Mouse (Mus musculus) forebrain, postnatal 0 days (tissue): ENCODE measurements around the gene Tmem200c. TPM values are rescaled to one million over a fixed set of nuclear protein-coding genes. Genes with fewer than 3 reads are reported as not detected.

Source experiments
- ATAC-seq: fragments of 200-750 bp; cut with Nextera tagmentation; 2 replicates; pipeline ENCODE4 v1.8.0; 2017; ENCODE audit warnings: mild to moderate bottlenecking, moderate library complexity
- DNase-seq: peaks from one replicate; pipeline ENCODE4 v3.0.0-alpha.2; 2015
- H3K27ac ChIP-seq: fragments of 300-500 bp; sonication (generic); 2 replicates; pipeline ENCODE4 v1.5.1; 2014; ENCODE audit warnings: low read depth, mild to moderate bottlenecking, antibody characterized with exemption, low read length, moderate library complexity, mixed read lengths
- H3K27me3 ChIP-seq: fragments of 300-500 bp; sonication (generic); 2 replicates; pipeline ENCODE4 v1.6.1; 2014; ENCODE audit warnings: mild to moderate bottlenecking, low read length, mixed read lengths; ENCODE audit not compliant: insufficient read depth
- H3K36me3 ChIP-seq: fragments of 300-500 bp; sonication (generic); 2 replicates; pipeline ENCODE4 v1.6.1; 2014; ENCODE audit warnings: mild to moderate bottlenecking, moderate library complexity; ENCODE audit not compliant: insufficient read depth
- H3K4me1 ChIP-seq: fragments of 300-500 bp; sonication (generic); 2 replicates; pipeline ENCODE4 v1.6.1; 2014; ENCODE audit warnings: antibody characterized with exemption; ENCODE audit not compliant: insufficient read depth
- H3K4me2 ChIP-seq: fragments of 300-500 bp; sonication (generic); 2 replicates; pipeline ENCODE4 v1.6.1; 2014; ENCODE audit warnings: low read depth, mild to moderate bottlenecking, moderate library complexity
- H3K4me3 ChIP-seq: fragments of 300-500 bp; sonication (generic); 2 replicates; pipeline ENCODE4 v1.5.1; 2014; ENCODE audit warnings: low read depth, low read length, mixed read lengths
- H3K9ac ChIP-seq: fragments of 300-500 bp; sonication (generic); 2 replicates; pipeline ENCODE4 v1.6.1; 2014; ENCODE audit warnings: mild to moderate bottlenecking
- H3K9me3 ChIP-seq: fragments of 300-500 bp; sonication (generic); 2 replicates; pipeline ENCODE4 v1.6.1; 2016; ENCODE audit warnings: low read length
- CTCF ChIP-seq: sonication (generic); IDR thresholded peaks from 2 replicates; pipeline ENCODE4 v1.5.1; 2016; ENCODE audit warnings: antibody characterized with exemption, control low read depth, low read depth
- WGBS: fragments of 180-500 bp; shearing (Covaris S2); extraction: QIAGEN DNeasy Blood & Tissue Kit; methylation state at CpG from one replicate; pipeline ENCODE4 v1.1.7; 2014; 5-methylcytosine and 5-hydroxymethylcytosine counted together
- polyA plus RNA-seq: library from polyadenylated mRNA; unstranded; fragments of >200 nt; fragmentation: Nextera tagmentation; extraction: Ambion mirVana; gene quantifications from 2 replicates; pipeline ENCODE4 v1.2.1, GENCODE M21; 2015
- total RNA-seq: library from RNA; depleted of rRNA; stranded (reverse); fragments of >200 nt; gene quantifications from 2 replicates; pipeline ENCODE4 v1.2.3, GENCODE M21; 2014; rRNA removed

Gene Tmem200c
- total and polyA plus RNA-seq, 2 experiments from 2014 or later = 2.0 to 12.9 TPM

- 58% methylated on average over 8 of the region's 8 CpGs for WGBS
- TF ChIP-seq CTCF = no peak
- no peak for ATAC-seq
- H3K4me1 ChIP-seq = no peaks in the 10 kb centered on the region
- no peaks in the 10 kb centered on the region for H3K36me3 ChIP-seq
- no peak for DNase-seq
- no peak overlapping the region for H3K9ac ChIP-seq
- H3K27me3 ChIP-seq = no peaks in the 10 kb centered on the region
- H3K9me3 ChIP-seq = no peaks in the 10 kb centered on the region
- H3K27ac ChIP-seq = no peak overlapping the region
- no peak overlapping the region for H3K4me3 ChIP-seq
- no peak overlapping the region for H3K4me2 ChIP-seq
Observed at GRCm38 (mm10) chr17:68874021-68874420, 47.6 kb downstream of the Tmem200c start.

- WGBS = 55% methylated on average over 5 of the region's 5 CpGs
- peak; percentile 51 for TF ChIP-seq CTCF
Observed at GRCm38 (mm10) chr17:68875251-68875650, 48.8 kb downstream of the Tmem200c start.

GRCm38 (mm10) chr17:68875917-68876495 is 49.6 kb downstream of the Tmem200c start:
- Histone ChIP-seq H3K36me3 (no peaks in the 10 kb centered on the region), H3K4me3 (no peak overlapping the region), H3K9me3 (no peaks in the 10 kb centered on the region), H3K27ac (no peak overlapping the region), H3K27me3 (no peaks in the 10 kb centered on the region), H3K9ac (no peak overlapping the region), H3K4me2 (no peak overlapping the region), H3K4me1 (no peaks in the 10 kb centered on the region)
- WGBS = 50% methylated on average over 10 of the region's 10 CpGs
- no peak for TF ChIP-seq CTCF
- peak; percentile 9 for DNase-seq
- no peak; the same call in 1 of the 2 replicates for ATAC-seq

More at GRCm38 (mm10) chr17:68875251-68875650, 48.8 kb downstream of the Tmem200c start:
- Histone ChIP-seq H3K4me1 (no peaks in the 10 kb centered on the region), H3K4me2 (no peak overlapping the region), H3K9ac (no peak overlapping the region), H3K36me3 (no peaks in the 10 kb centered on the region), H3K27me3 (no peaks in the 10 kb centered on the region), H3K27ac (no peak overlapping the region), H3K4me3 (no peak overlapping the region), H3K9me3 (no peaks in the 10 kb centered on the region)
- ATAC-seq = no peak
- DNase-seq = peak; percentile 49

- WGBS = 13% methylated on average over 21 of the region's 21 CpGs
- Histone ChIP-seq H3K4me3 (peak overlapping the region; percentile 33), H3K27me3 (no peaks in the 10 kb centered on the region), H3K27ac (no peak overlapping the region), H3K9me3 (no peaks in the 10 kb centered on the region), H3K4me2 (peak overlapping the region; percentile 55), H3K4me1 (no peaks in the 10 kb centered on the region), H3K36me3 (no peaks in the 10 kb centered on the region), H3K9ac (peak overlapping the region; percentile 23; the same call in 1 of the 2 replicates)
- peak; percentile 73 for ATAC-seq
- peak; percentile 71 for DNase-seq
- TF ChIP-seq CTCF = peak; percentile 74
Observed at GRCm38 (mm10) chr17:68881725-68882524, 55.5 kb downstream of the Tmem200c start.

- TF ChIP-seq CTCF = peak; percentile 41; the same call in 1 of the 2 replicates
- no peak for ATAC-seq
- DNase-seq = peak; percentile 29
Observed at GRCm38 (mm10) chr17:68883474-68884083, 57.2 kb downstream of the Tmem200c start.

GRCm38 (mm10) chr17:68890672-68891071 is 64.2 kb downstream of the Tmem200c start:
- DNase-seq (no peak), ATAC-seq (no peak)
- no peak overlapping the region for H3K4me3 ChIP-seq
- H3K27ac ChIP-seq = no peak overlapping the region
- no peak overlapping the region for H3K4me2 ChIP-seq
- no peaks in the 10 kb centered on the region for H3K27me3 ChIP-seq
- no peak for TF ChIP-seq CTCF
- H3K36me3 ChIP-seq = no peaks in the 10 kb centered on the region
- no peaks in the 10 kb centered on the region for H3K4me1 ChIP-seq
- H3K9ac ChIP-seq = no peak overlapping the region
- H3K9me3 ChIP-seq = no peaks in the 10 kb centered on the region
- WGBS = 95% methylated on average over 3 of the region's 3 CpGs

More at GRCm38 (mm10) chr17:68883474-68884083, 57.2 kb downstream of the Tmem200c start:
- no peak overlapping the region for H3K4me3 ChIP-seq
- H3K36me3 ChIP-seq = no peaks in the 10 kb centered on the region
- WGBS = 65% methylated on average over 3 of the region's 3 CpGs
- H3K27me3 ChIP-seq = no peaks in the 10 kb centered on the region
- H3K27ac ChIP-seq = no peak overlapping the region
- no peaks in the 10 kb centered on the region for H3K9me3 ChIP-seq
- H3K4me1 ChIP-seq = no peaks in the 10 kb centered on the region
- H3K9ac ChIP-seq = no peak overlapping the region
- H3K4me2 ChIP-seq = no peak overlapping the region

Other genes with a start within 250 kb of the Tmem200c start
- gene Epb41l3, start 249.1 kb downstream of the Tmem200c start, total RNA-seq = 57.9 and 68.6 TPM in 2 replicates
- gene Epb41l3, start 249.1 kb downstream of the Tmem200c start, polyA plus RNA-seq = 44.1 and 54.1 TPM in 2 replicates